Mouse (Mus musculus) embryonic facial prominence, embryonic 11.5 days (tissue): ENCODE measurements at regions not wholly inside any gene's neighbourhood (a gene's known extent, or its start where the extent isn't known, plus 50 kb on each side); places are given as distances from the start of the nearest gene placed in this dataset.

ENCODE experiments used
- ATAC-seq: fragments of 200-750 bp; cut with Nextera tagmentation; replicated peaks from 2 replicates; pipeline ENCODE4 v1.8.0; 2017; ENCODE audit warnings: low read depth; ENCODE audit not compliant: insufficient number of reproducible peaks, low FRiP score, low TSS enrichment
- DNase-seq: peaks from one replicate; pipeline ENCODE4 v3.0.0-alpha.2; 2015; ENCODE audit warnings: low spot score
- H3K27ac ChIP-seq: fragments of 300-500 bp; sonication (generic); replicated peaks from 2 replicates; pipeline ENCODE4 v1.5.1; 2014; ENCODE audit warnings: mild to moderate bottlenecking, low read depth, low read length, control low read depth
- H3K27me3 ChIP-seq: fragments of 300-500 bp; sonication (generic); 2 replicates; pipeline ENCODE4 v1.6.1; 2014; ENCODE audit warnings: mild to moderate bottlenecking, low read length, moderate library complexity, mixed read lengths; ENCODE audit not compliant: control insufficient read depth, insufficient read depth
- H3K36me3 ChIP-seq: fragments of 300-500 bp; sonication (generic); replicated peaks from 2 replicates; pipeline ENCODE4 v1.6.1; 2014; ENCODE audit warnings: low read depth, mild to moderate bottlenecking, low read length, moderate library complexity, mixed read lengths; ENCODE audit not compliant: control insufficient read depth, insufficient read depth
- H3K4me1 ChIP-seq: fragments of 300-500 bp; sonication (generic); 2 replicates; pipeline ENCODE4 v1.6.1; 2014; ENCODE audit warnings: low read length, mixed read lengths; ENCODE audit not compliant: control insufficient read depth, insufficient read depth
- H3K4me2 ChIP-seq: fragments of 300-500 bp; sonication (generic); 2 replicates; pipeline ENCODE4 v1.6.1; 2014; ENCODE audit warnings: low read depth, mild to moderate bottlenecking, control low read depth, low read length, moderate library complexity
- H3K4me3 ChIP-seq: fragments of 300-500 bp; sonication (generic); 2 replicates; pipeline ENCODE4 v1.5.1; 2014; ENCODE audit warnings: low read depth, low read length, control low read depth
- H3K9ac ChIP-seq: fragments of 300-500 bp; sonication (generic); replicated peaks from 2 replicates; pipeline ENCODE4 v1.6.1; 2014; ENCODE audit warnings: mild to moderate bottlenecking, control low read depth, low read length
- H3K9me3 ChIP-seq: fragments of 300-500 bp; sonication (generic); replicated peaks from 2 replicates; pipeline ENCODE4 v1.6.1; 2016; ENCODE audit warnings: mild to moderate bottlenecking, low read length, inconsistent platforms, mixed read lengths; ENCODE audit not compliant: control insufficient read depth
- WGBS: fragments of 180-500 bp; shearing (Covaris S2); extraction: QIAGEN DNeasy Blood & Tissue Kit; methylation state at CpG from one replicate; pipeline ENCODE4 v1.1.7; 2014; 5-methylcytosine and 5-hydroxymethylcytosine counted together

DNA sequence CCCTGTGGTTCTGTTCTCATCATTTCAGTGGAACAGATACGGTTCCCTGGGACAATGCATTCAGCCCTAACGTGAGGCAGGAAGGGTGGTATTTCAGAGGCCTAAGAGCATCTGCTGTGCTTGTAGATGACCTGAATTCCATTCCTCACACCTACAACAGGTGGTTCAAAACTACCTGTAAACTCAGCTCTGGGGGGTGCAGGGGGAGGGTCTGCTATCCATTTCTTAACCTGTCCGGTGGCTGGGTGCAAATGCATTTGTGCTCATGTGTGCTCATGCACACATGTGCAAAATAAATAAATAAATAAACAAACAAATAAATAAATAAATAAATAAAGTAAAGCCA lies 171.9 kb upstream of the Krr1 start:
- no peaks in the 10 kb centered on the region for H3K36me3 ChIP-seq
- H3K9ac ChIP-seq, result no peak overlapping the region
- no peak overlapping the region for H3K4me3 ChIP-seq
- no peaks in the 10 kb centered on the region for H3K9me3 ChIP-seq
- 0 out of 2 replicates have a peak, but pooled peaks have one; percentile 20 for ATAC-seq
- H3K27me3 ChIP-seq, result no peaks in the 10 kb centered on the region
- DNase-seq, result no peak
- no peak overlapping the region for H3K4me2 ChIP-seq
- 75% methylated on average over 3 of the region's 3 CpGs for WGBS
- peaks cover 2% of the 10 kb centered on the region; the same call in 1 of the 2 replicates for H3K4me1 ChIP-seq
- H3K27ac ChIP-seq, result no peak overlapping the region

DNA sequence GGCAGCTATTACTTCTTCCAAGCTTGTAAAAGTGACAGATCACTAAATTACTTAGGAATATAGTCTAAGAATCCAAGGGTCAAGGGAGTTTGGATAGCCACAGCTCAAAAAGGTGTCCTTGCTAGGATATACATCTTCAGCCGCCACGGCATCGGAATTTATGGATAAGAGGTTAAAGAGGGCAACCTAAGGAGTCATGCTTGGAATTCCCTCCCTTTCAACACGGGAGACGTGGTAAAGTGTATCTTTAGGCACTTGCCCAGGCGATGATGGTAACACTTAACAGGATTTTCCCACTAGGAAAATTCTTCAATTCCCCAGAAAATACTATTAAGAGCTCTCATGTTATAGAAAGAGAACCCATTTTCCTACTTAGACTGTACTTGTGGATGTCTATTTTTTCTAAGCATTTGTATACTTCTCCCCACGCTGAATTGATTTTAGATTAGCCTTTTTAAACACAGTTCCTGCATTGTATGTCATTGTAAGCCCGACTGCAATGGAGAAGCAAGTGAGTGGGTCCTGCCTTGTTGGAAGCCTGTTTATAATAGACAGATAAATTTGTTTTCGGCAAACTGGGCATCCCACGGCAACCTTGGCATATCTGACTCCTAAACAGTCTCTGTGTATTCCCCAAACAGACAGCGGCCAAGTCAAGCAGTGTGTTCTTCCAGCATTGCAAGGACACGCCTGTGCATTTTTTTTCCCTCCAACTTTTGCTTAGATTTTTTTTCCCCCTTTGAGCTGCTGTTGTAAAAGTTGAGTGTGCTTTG lies 171.3 kb upstream of the Krr1 start:
- H3K27ac ChIP-seq, result no peak overlapping the region
- peaks cover 2% of the 10 kb centered on the region; the same call in 1 of the 2 replicates for H3K4me1 ChIP-seq

DNA sequence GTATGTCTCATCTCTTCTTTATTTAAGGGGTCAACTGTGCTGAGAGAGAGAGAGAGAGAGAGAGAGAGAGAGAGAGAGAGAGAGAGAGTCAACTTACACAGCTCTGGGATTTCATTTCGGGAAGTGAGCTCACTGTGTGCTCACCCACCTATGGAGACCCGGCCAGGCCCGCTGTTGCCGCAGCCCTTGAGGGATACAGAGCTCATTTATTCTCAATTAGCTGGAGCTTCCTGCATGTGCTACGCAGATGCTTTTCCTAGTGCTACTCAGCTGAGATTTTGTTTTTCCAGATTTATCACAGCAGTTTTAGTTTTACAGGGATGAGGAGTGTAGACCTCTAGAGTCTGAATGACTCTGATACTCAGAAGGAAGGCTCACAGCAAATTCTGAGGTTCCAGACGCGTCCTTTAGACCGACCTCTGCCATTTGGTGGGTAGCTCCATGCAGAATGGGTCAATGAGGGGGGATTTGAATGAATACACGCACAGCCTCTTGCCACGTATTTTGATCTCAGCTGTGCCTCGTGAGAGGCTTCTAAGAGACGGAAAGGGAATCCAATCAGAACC lies 170.6 kb upstream of the Krr1 start:
- H3K27ac ChIP-seq, result peak overlapping the region; percentile 3; the same call in 1 of the 2 replicates
- peak; percentile 77 for DNase-seq

More for the DNA sequence above, 171.3 kb upstream of the Krr1 start:
- ATAC-seq, result no peak
- DNase-seq, result no peak
- no peak overlapping the region for H3K9ac ChIP-seq
- no peaks in the 10 kb centered on the region for H3K27me3 ChIP-seq
- 37% methylated on average over 12 of the region's 12 CpGs for WGBS
- H3K4me3 ChIP-seq, result no peak overlapping the region
- H3K36me3 ChIP-seq, result no peaks in the 10 kb centered on the region
- H3K4me2 ChIP-seq, result no peak overlapping the region
- no peaks in the 10 kb centered on the region for H3K9me3 ChIP-seq

DNA sequence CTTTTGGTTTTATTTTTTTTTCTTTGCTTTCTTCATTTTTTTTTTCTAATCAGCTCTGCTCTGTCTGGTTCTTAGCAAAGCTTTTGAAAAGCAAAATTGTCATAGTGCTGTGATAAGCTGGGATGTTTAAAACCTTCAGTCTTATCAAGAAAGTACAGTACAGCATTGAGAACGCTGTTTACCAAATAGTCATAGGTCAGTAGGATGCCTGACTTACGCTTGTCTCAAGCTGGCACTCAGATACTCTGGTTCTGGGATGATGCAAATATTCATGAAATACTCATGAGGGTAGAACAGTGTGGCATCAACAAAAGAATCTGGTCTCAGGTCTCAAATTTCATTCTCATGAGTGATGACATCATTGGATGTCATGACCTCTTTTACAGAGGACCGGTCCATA lies 166.1 kb upstream of the Krr1 start:
- Histone ChIP-seq H3K9ac (no peak overlapping the region), H3K27me3 (no peaks in the 10 kb centered on the region), H3K4me2 (no peak overlapping the region), H3K36me3 (no peaks in the 10 kb centered on the region), H3K27ac (no peak overlapping the region), H3K9me3 (no peaks in the 10 kb centered on the region), H3K4me1 (no peaks in the 10 kb centered on the region), H3K4me3 (no peak overlapping the region)
- ATAC-seq (no peak), DNase-seq (no peak)
- WGBS, result 69% methylated on average over 3 of the region's 3 CpGs

More for the DNA sequence above, 170.6 kb upstream of the Krr1 start:
- no peak overlapping the region for H3K4me2 ChIP-seq
- no peaks in the 10 kb centered on the region for H3K36me3 ChIP-seq
- H3K9ac ChIP-seq, result no peak overlapping the region
- peaks cover 2% of the 10 kb centered on the region; the same call in 1 of the 2 replicates for H3K4me1 ChIP-seq
- 14% methylated on average over 12 of the region's 12 CpGs for WGBS
- 0 out of 2 replicates have a peak, but pooled peaks have one; percentile 73 for ATAC-seq
- H3K27me3 ChIP-seq, result no peaks in the 10 kb centered on the region
- no peaks in the 10 kb centered on the region for H3K9me3 ChIP-seq
- H3K4me3 ChIP-seq, result no peak overlapping the region

DNA sequence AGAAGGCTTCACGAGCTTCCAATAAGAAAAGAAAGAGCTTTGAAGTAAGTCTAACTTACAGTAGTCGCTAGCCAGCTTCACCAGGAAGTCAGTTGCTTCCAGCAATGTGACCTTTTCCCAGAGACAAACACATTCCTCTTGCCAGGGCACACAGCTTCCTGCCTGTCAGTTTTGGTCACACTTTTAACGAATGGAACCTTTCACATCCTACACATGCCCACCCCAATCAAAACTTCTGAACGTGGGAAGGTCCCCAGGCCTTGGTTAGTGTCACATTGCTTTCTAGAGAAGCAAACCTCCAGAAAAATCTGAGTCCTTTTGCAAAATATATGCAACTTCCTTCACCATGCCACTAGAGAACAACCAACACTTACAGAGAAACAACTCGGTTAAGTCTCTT lies 165.5 kb upstream of the Krr1 start:
- H3K4me3 ChIP-seq, result no peak overlapping the region
- 27% methylated on average over 5 of the region's 5 CpGs for WGBS
- no peak overlapping the region for H3K27ac ChIP-seq

DNA sequence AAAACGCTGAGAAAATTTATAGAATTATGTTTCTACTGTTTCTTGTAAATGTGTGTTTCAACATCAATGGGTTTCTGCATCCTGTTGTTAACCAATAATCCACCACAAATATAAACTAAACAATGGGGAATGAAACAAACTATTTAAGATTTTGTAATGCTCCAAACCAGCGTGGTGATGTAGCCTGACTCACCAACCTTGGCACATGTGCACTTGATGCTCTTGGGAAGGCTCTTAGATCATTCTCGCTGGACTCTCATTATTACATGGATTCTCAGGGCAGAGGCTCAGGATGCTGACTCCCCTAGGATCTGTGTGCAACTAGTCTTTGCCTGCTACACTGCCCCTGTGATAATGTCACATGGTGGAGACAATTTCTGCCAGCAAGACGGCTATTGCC lies 158.7 kb upstream of the Krr1 start:
- Histone ChIP-seq H3K27me3 (no peaks in the 10 kb centered on the region), H3K4me3 (no peak overlapping the region), H3K9me3 (no peaks in the 10 kb centered on the region), H3K9ac (no peak overlapping the region), H3K4me1 (peaks cover 3% of the 10 kb centered on the region; the same call in 1 of the 2 replicates), H3K27ac (no peak overlapping the region), H3K4me2 (no peak overlapping the region), H3K36me3 (no peaks in the 10 kb centered on the region)
- no peak for DNase-seq
- WGBS, result 83% methylated on average over 4 of the region's 4 CpGs
- ATAC-seq, result no peak

More for the DNA sequence above, 165.5 kb upstream of the Krr1 start:
- no peak overlapping the region for H3K9ac ChIP-seq
- no peak for ATAC-seq
- H3K27me3 ChIP-seq, result no peaks in the 10 kb centered on the region
- no peaks in the 10 kb centered on the region for H3K36me3 ChIP-seq
- H3K4me2 ChIP-seq, result no peak overlapping the region
- H3K9me3 ChIP-seq, result no peaks in the 10 kb centered on the region
- H3K4me1 ChIP-seq, result no peaks in the 10 kb centered on the region
- no peak for DNase-seq

DNA sequence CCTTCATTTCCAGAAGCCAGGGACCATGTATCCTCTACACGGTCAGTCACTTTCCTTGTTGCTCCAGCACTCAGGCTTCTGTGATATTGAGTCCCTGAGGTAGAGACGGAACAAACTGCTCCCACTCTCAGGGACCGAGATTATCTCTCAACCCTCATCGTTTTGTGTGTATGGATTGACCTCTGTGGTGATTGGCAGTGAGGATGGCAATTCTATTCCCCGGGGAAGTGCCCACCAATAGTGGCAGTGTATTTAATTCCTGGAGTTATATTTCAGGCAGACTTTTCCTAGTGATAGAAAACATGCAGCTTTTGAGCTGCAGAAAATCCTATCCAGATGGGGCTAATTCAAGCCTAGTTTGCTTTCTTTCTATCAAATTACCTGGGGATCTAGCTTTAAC lies 157.8 kb upstream of the Krr1 start:
- Histone ChIP-seq H3K9ac (no peak overlapping the region), H3K27ac (peak overlapping the region; percentile 32; the same call in 1 of the 2 replicates), H3K9me3 (no peaks in the 10 kb centered on the region), H3K4me3 (no peak overlapping the region), H3K4me1 (peaks cover 3% of the 10 kb centered on the region; the same call in 1 of the 2 replicates), H3K4me2 (no peak overlapping the region), H3K36me3 (no peaks in the 10 kb centered on the region), H3K27me3 (no peaks in the 10 kb centered on the region)
- 23% methylated on average over 5 of the region's 5 CpGs for WGBS
- DNase-seq, result peak; percentile 85
- peak; percentile 53; the same call in 1 of the 2 replicates for ATAC-seq

DNA sequence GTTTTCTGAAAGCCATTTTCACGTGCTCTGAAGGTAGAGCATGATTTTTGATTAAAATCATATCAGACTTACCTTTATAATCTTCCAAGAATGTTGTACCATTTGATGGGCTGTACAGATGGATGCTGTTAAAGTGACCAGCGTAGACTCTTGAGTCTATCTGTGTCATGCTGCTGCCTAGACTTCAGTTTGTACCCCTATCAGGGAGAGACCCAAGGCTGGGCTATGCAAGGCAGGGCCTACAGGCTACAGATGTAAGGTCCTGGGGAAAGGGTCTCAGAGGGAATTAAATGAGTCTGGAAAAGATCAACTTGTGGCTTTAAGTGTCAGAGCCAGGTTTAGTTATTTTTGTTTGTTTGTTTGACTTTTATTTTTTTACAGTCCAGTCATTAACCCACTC lies 157.3 kb upstream of the Krr1 start:
- Histone ChIP-seq H3K27me3 (no peaks in the 10 kb centered on the region), H3K4me1 (peaks cover 3% of the 10 kb centered on the region; the same call in 1 of the 2 replicates), H3K27ac (peak overlapping the region; percentile 32; the same call in 1 of the 2 replicates), H3K9ac (no peak overlapping the region), H3K9me3 (no peaks in the 10 kb centered on the region), H3K4me3 (no peak overlapping the region), H3K36me3 (no peaks in the 10 kb centered on the region), H3K4me2 (no peak overlapping the region)
- ATAC-seq (no peak), DNase-seq (peak; percentile 49)
- WGBS, result 41% methylated on average over 2 of the region's 2 CpGs
